Mouse (Mus musculus): ENCODE measurements around the gene Gna15. TPM values are rescaled to one million over a fixed set of nuclear protein-coding genes. Genes with fewer than 3 reads are reported as not detected.

Gna15 gene
- polyA plus RNA-seq, 1 experiment = 0.16 TPM

- Histone ChIP-seq H3K4me3 (ENCODE audit: insufficient read depth, poor library complexity, severe bottlenecking) (no peak overlapping the region), H3K79me2 (ENCODE audit: control insufficient read depth, insufficient read depth) (no peaks in the 10 kb centered on the region), H3K27me3 (ENCODE audit: control insufficient read depth, insufficient read depth, insufficient read length) (peaks cover 72% of the 10 kb centered on the region), H3K36me3 (ENCODE audit: control insufficient read depth, insufficient read depth) (no peaks in the 10 kb centered on the region), H3K79me3 (ENCODE audit: low read depth) (no peaks in the 10 kb centered on the region), H3ac (ENCODE audit: control insufficient read depth, insufficient read length, low read depth) (no peak overlapping the region)
- no peak for TF ChIP-seq CTCF (IDR thresholded peaks at IDR 0.05; ENCODE audit: control insufficient read depth, insufficient read depth, insufficient read length)
- TF ChIP-seq USF1 (IDR thresholded peaks at IDR 0.05; ENCODE audit: low read depth) = no peak
- TF ChIP-seq CEBPB (IDR thresholded peaks at IDR 0.05; ENCODE audit: low read depth) = no peak
- no peak for TF ChIP-seq FOSL1 (IDR thresholded peaks at IDR 0.05; ENCODE audit: insufficient read depth, low read length, poor library complexity, severe bottlenecking)
- TF ChIP-seq MAX (IDR thresholded peaks at IDR 0.05) = no peak
- TF ChIP-seq MYOD1 (IDR thresholded peaks at IDR 0.05; ENCODE audit: control insufficient read depth, insufficient read length, low read depth) = no peak
- TF ChIP-seq MYOG (IDR thresholded peaks at IDR 0.05; ENCODE audit: control insufficient read depth, extremely low read depth, insufficient read length) = no peak
Measured at GRCm38 (mm10) chr10:81470454-81470853, 53.6 kb downstream of the Gna15 start.

- Histone ChIP-seq H3K27me3 (ENCODE audit: control insufficient read depth, insufficient read depth, insufficient read length) (peaks cover 60% of the 10 kb centered on the region), H3ac (ENCODE audit: control insufficient read depth, insufficient read length, low read depth) (no peak overlapping the region), H3K79me3 (ENCODE audit: low read depth) (no peaks in the 10 kb centered on the region), H3K4me3 (ENCODE audit: insufficient read depth, poor library complexity, severe bottlenecking) (no peak overlapping the region), H3K36me3 (ENCODE audit: control insufficient read depth, insufficient read depth) (no peaks in the 10 kb centered on the region), H3K79me2 (ENCODE audit: control insufficient read depth, insufficient read depth) (no peaks in the 10 kb centered on the region)
- TF ChIP-seq MYOG (IDR thresholded peaks at IDR 0.05; ENCODE audit: control insufficient read depth, extremely low read depth, insufficient read length) (no peak), MYOD1 (IDR thresholded peaks at IDR 0.05; ENCODE audit: control insufficient read depth, insufficient read length, low read depth) (no peak), CTCF (IDR thresholded peaks at IDR 0.05; ENCODE audit: control insufficient read depth, insufficient read depth, insufficient read length) (no peak), USF1 (IDR thresholded peaks at IDR 0.05; ENCODE audit: low read depth) (no peak), FOSL1 (IDR thresholded peaks at IDR 0.05; ENCODE audit: insufficient read depth, low read length, poor library complexity, severe bottlenecking) (no peak), MAX (IDR thresholded peaks at IDR 0.05) (no peak), CEBPB (IDR thresholded peaks at IDR 0.05; ENCODE audit: low read depth) (no peak)
Measured at GRCm38 (mm10) chr10:81469253-81469652, 54.8 kb downstream of the Gna15 start.

- TF ChIP-seq CEBPB (IDR thresholded peaks at IDR 0.05; ENCODE audit: low read depth) = no peak
- no peak for TF ChIP-seq MAX (IDR thresholded peaks at IDR 0.05)
- TF ChIP-seq MYOD1 (IDR thresholded peaks at IDR 0.05; ENCODE audit: control insufficient read depth, insufficient read length, low read depth) = no peak
- TF ChIP-seq MYOG (IDR thresholded peaks at IDR 0.05; ENCODE audit: control insufficient read depth, extremely low read depth, insufficient read length) = no peak
- no peak for TF ChIP-seq USF1 (IDR thresholded peaks at IDR 0.05; ENCODE audit: low read depth)
- no peak for TF ChIP-seq FOSL1 (IDR thresholded peaks at IDR 0.05; ENCODE audit: insufficient read depth, low read length, poor library complexity, severe bottlenecking)
- TF ChIP-seq CTCF (IDR thresholded peaks at IDR 0.05; ENCODE audit: control insufficient read depth, insufficient read depth, insufficient read length) = no peak
- H3K36me3 ChIP-seq (ENCODE audit: control insufficient read depth, insufficient read depth) = no peaks in the 10 kb centered on the region
- peaks cover 45% of the 10 kb centered on the region for H3K27me3 ChIP-seq (ENCODE audit: control insufficient read depth, insufficient read depth, insufficient read length)
- no peaks in the 10 kb centered on the region for H3K79me2 ChIP-seq (ENCODE audit: control insufficient read depth, insufficient read depth)
- H3ac ChIP-seq (ENCODE audit: control insufficient read depth, insufficient read length, low read depth) = no peak overlapping the region
- no peak overlapping the region for H3K4me3 ChIP-seq (ENCODE audit: insufficient read depth, poor library complexity, severe bottlenecking)
- H3K79me3 ChIP-seq (ENCODE audit: low read depth) = no peaks in the 10 kb centered on the region
Measured at GRCm38 (mm10) chr10:81467670-81468235, 56.3 kb downstream of the Gna15 start.

GRCm38 (mm10) chr10:81466881-81467280 is 57.1 kb downstream of the Gna15 start:
- Histone ChIP-seq H3K79me2 (ENCODE audit: control insufficient read depth, insufficient read depth) (no peaks in the 10 kb centered on the region), H3K79me3 (ENCODE audit: low read depth) (no peaks in the 10 kb centered on the region), H3K27me3 (ENCODE audit: control insufficient read depth, insufficient read depth, insufficient read length) (peaks cover 45% of the 10 kb centered on the region)

GRCm38 (mm10) chr10:81466066-81466465 is 58.0 kb downstream of the Gna15 start:
- peaks cover 43% of the 10 kb centered on the region for H3K27me3 ChIP-seq (ENCODE audit: control insufficient read depth, insufficient read depth, insufficient read length)
- H3K79me2 ChIP-seq (ENCODE audit: control insufficient read depth, insufficient read depth) = no peaks in the 10 kb centered on the region
- TF ChIP-seq FOSL1 (IDR thresholded peaks at IDR 0.05; ENCODE audit: insufficient read depth, low read length, poor library complexity, severe bottlenecking) (no peak), CEBPB (IDR thresholded peaks at IDR 0.05; ENCODE audit: low read depth) (no peak), CTCF (IDR thresholded peaks at IDR 0.05; ENCODE audit: control insufficient read depth, insufficient read depth, insufficient read length) (no peak), MYOD1 (IDR thresholded peaks at IDR 0.05; ENCODE audit: control insufficient read depth, insufficient read length, low read depth) (no peak), MAX (IDR thresholded peaks at IDR 0.05) (no peak)
- H3K4me3 ChIP-seq (ENCODE audit: insufficient read depth, poor library complexity, severe bottlenecking) = no peak overlapping the region
- no peaks in the 10 kb centered on the region for H3K79me3 ChIP-seq (ENCODE audit: low read depth)
- no peaks in the 10 kb centered on the region for H3K36me3 ChIP-seq (ENCODE audit: control insufficient read depth, insufficient read depth)
- no peak overlapping the region for H3ac ChIP-seq (ENCODE audit: control insufficient read depth, insufficient read length, low read depth)

More at GRCm38 (mm10) chr10:81466881-81467280, 57.1 kb downstream of the Gna15 start:
- Histone ChIP-seq H3K36me3 (ENCODE audit: control insufficient read depth, insufficient read depth) (no peaks in the 10 kb centered on the region), H3ac (ENCODE audit: control insufficient read depth, insufficient read length, low read depth) (no peak overlapping the region), H3K4me3 (ENCODE audit: insufficient read depth, poor library complexity, severe bottlenecking) (no peak overlapping the region)
- no peak for TF ChIP-seq MYOD1 (IDR thresholded peaks at IDR 0.05; ENCODE audit: control insufficient read depth, insufficient read length, low read depth)
- no peak for TF ChIP-seq USF1 (IDR thresholded peaks at IDR 0.05; ENCODE audit: low read depth)
- TF ChIP-seq MYOG (IDR thresholded peaks at IDR 0.05; ENCODE audit: control insufficient read depth, extremely low read depth, insufficient read length) = no peak
- TF ChIP-seq CEBPB (IDR thresholded peaks at IDR 0.05; ENCODE audit: low read depth) = no peak
- TF ChIP-seq CTCF (IDR thresholded peaks at IDR 0.05; ENCODE audit: control insufficient read depth, insufficient read depth, insufficient read length) = no peak
- no peak for TF ChIP-seq MAX (IDR thresholded peaks at IDR 0.05)
- no peak for TF ChIP-seq FOSL1 (IDR thresholded peaks at IDR 0.05; ENCODE audit: insufficient read depth, low read length, poor library complexity, severe bottlenecking)

Measured in C2C12 (cell line).